Mouse (Mus musculus): ENCODE measurements around the gene Olfr203.
"Not testable (repeated sequence)": the region's sequence is repeated elsewhere in the genome, so short reads cannot be mapped to it uniquely, and the experiment has no call there.

DNA sequence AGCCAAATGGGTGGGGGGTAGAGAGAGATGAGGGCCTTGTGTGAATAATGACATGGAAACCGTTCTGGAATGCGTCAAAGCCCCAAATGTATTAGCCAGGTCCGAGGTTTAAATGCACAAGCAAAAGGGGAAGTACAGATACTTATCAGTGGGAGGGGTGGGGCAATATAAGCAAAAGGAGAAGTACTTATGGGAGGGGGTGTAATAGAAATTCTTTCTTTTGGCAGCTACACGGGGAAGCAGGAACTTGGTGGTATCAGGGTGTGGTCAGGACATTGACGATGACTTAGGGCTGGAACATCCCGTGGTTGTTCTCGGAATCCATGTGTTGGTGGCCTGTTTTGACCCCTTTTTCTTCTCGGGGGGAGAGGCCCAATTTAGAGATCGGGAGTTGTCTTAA, 11.1 kb upstream of the Olfr203 start:
- not testable (repeated sequence) for TF ChIP-seq TCF12 (IDR thresholded peaks at IDR 0.05; ENCODE audit: insufficient read depth, poor library complexity, severe bottlenecking); E2F4 (IDR thresholded peaks at IDR 0.05; ENCODE audit: insufficient read depth); MYOG (IDR thresholded peaks at IDR 0.05; ENCODE audit: control insufficient read depth in 1 of 3, insufficient read depth in 1 of 3, insufficient read length in 2 of 3, low read depth in 2 of 3); POLR2A (IDR thresholded peaks at IDR 0.05; ENCODE audit: insufficient read length, low read depth); MAX (IDR thresholded peaks at IDR 0.05; ENCODE audit: low read depth)
